Mouse (Mus musculus): ENCODE measurements around the gene Trpd52l3.

DNA sequence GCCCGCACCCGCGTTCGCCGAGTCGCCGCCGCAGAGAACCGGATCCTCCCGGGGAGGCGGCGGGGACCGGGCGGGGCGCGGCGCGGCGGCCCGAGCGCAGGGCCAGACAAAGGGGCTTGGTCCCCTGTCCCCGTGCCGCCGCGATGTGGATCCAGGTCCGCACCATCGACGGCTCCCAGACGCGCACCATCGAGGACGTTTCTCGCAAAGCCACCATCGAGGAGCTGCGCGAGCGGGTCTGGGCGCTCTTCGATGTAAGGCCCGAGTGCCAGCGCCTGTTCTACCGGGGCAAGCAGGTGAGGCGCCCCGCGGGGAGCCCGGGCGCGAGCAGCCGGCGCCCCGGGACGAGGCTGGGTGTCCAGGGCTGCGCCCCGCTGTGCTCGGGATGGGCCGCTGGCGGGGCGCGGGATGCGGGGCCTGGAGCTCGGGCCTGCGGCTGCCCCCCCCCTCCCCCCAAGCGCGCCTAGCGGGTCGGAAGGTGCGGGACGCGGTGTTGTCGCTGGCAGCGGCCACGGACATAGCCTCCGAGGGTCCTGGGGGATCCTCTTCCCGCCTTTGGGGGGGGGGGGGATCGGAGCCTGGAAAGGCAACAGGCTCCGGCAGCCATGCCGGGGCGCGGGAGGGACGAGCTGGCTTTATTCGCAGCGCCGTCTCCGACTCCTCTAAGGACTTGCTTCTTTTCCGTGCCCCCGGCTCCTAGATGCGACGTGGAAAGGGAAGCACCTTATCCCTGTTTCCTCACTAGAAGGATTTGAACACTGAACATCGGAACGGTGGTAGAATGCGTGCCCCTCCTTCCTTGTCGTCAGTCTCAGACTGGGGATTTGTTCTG is 27.3 kb downstream of the Trpd52l3 start:
- TF ChIP-seq UBTF (IDR thresholded peaks at IDR 0.05; ENCODE audit: low read depth, low read length) (peak; percentile 73), CTCF (conservative IDR thresholded peaks at IDR 0.05 in 1 of 2, IDR thresholded peaks at IDR 0.05 in 1 of 2; ENCODE audit: low read depth in 2 of 2, low read length in 2 of 2) (no peak), GABPA (IDR thresholded peaks at IDR 0.05; ENCODE audit: insufficient replicate concordance, low read depth, low read length) (no peak), USF1 (IDR thresholded peaks at IDR 0.05; ENCODE audit: low read depth, low read length) (no peak), MXI1 (IDR thresholded peaks at IDR 0.05; ENCODE audit: low read depth, low read length) (no peak)
